ENCODE assay signal across 12 mouse cellular contexts in the genomic region with DNA sequence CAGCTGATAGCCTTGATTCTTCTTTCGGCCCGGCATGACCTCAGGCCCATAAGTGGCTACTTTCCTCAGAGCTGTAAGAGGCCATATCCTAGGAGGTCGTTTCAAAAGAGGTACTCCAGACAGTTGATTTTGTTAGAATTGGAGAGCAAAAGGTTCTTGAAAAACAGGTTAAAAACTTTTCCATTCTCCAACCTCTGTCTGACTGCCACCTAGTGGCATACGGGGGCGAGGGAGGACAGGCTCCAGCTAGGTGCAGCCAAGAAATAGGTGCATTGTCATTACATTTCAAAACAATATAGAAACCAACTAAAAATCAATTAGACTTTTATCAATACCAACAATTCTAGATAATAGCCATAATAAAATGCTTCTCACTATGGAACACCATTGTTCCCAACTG.
DNase-seq lines count a peak whose midpoint lies in the region; ATAC-seq and TF ChIP-seq lines count a peak whose summit lies in the region.
"Had no signal": no experiment of that assay in that cellular context is flagged by ENCODE, and none has a peak within 500 bp of the region (broad histone marks: within the 10 kb centered on the region; RNA-seq: fewer than 3 reads in every experiment).

No protein-coding gene starts in this region.

- H3K4me2 ChIP-seq in liver, embryonic 12.5 days = no peak overlapping the region
- H3K4me2 ChIP-seq: embryonic facial prominence, embryonic 12.5 days; midbrain, embryonic 13.5 days had no signal

- no peaks in the 10 kb centered on the region for H3K9me3 ChIP-seq in liver, embryonic 12.5 days (replicated peaks)
- H3K9me3 ChIP-seq in heart, embryonic 10.5 days = no peaks in the 10 kb centered on the region; the same call in 1 of the 2 replicates
- H3K9me3 ChIP-seq: embryonic facial prominence, embryonic 12.5 days; midbrain, embryonic 13.5 days had no signal

- no peak overlapping the region for H3K9ac ChIP-seq in liver, adult 2 months (ENCODE audit: low read depth, low read length)
- H3K9ac ChIP-seq in liver, embryonic 12.5 days = no peak overlapping the region
- H3K9ac ChIP-seq: embryonic facial prominence, embryonic 12.5 days; midbrain, embryonic 13.5 days had no signal

- H3K4me1 ChIP-seq in liver, adult 2 months (ENCODE audit: control insufficient read depth, insufficient read depth, low read length) = no peaks in the 10 kb centered on the region
- no peaks in the 10 kb centered on the region for H3K4me1 ChIP-seq in liver, embryonic 12.5 days
- no peaks in the 10 kb centered on the region for H3K4me1 ChIP-seq in heart, embryonic 10.5 days
- H3K4me1 ChIP-seq: embryonic facial prominence, embryonic 12.5 days had no signal

- WGBS in liver, adult 2 months = 38% methylated on average over 5 of the region's 5 CpGs
- 43% methylated on average over 5 of the region's 5 CpGs for WGBS in liver, embryonic 12.5 days (ENCODE audit: insufficient replicate concordance)
- WGBS in heart, embryonic 10.5 days = 32% methylated on average over 5 of the region's 5 CpGs

- no peak for TF ChIP-seq POLR2A in liver, adult 2 months (IDR thresholded peaks at IDR 0.05; ENCODE audit: extremely low read depth, insufficient read depth, low read length)

- H3K4me3 ChIP-seq in liver, adult 2 months (ENCODE audit: insufficient read depth, low read depth, low read length) = no peak overlapping the region
- no peak overlapping the region for H3K4me3 ChIP-seq in liver, embryonic 12.5 days
- H3K4me3 ChIP-seq in heart, embryonic 10.5 days = no peak overlapping the region
- H3K4me3 ChIP-seq: embryonic facial prominence, embryonic 12.5 days; midbrain, embryonic 13.5 days had no signal

- no peaks in the 10 kb centered on the region for H3K79me2 ChIP-seq in liver, adult 2 months (ENCODE audit: control insufficient read depth, insufficient read depth, low read length)

- no peaks in the 10 kb centered on the region for H3K27me3 ChIP-seq in liver, adult 2 months (ENCODE audit: control insufficient read depth, insufficient read depth, low read length)
- no peaks in the 10 kb centered on the region for H3K27me3 ChIP-seq in liver, embryonic 12.5 days (replicated peaks)
- no peaks in the 10 kb centered on the region for H3K27me3 ChIP-seq in heart, embryonic 10.5 days (ENCODE audit: insufficient read depth, poor library complexity, severe bottlenecking)
- H3K27me3 ChIP-seq: embryonic facial prominence, embryonic 12.5 days had no signal

- no peak overlapping the region for H3K27ac ChIP-seq in liver, adult 2 months (replicated peaks; ENCODE audit: insufficient read depth, low read depth, low read length)
- H3K27ac ChIP-seq in liver, embryonic 12.5 days = no peak overlapping the region
- H3K27ac ChIP-seq in heart, embryonic 10.5 days = no peak overlapping the region
- H3K27ac ChIP-seq: embryonic facial prominence, embryonic 12.5 days; midbrain, embryonic 13.5 days had no signal

- TF ChIP-seq CTCF in liver, adult 2 months (IDR thresholded peaks at IDR 0.05; ENCODE audit: low read depth, low read length) = peak; percentile 70

- intact Hi-C loops in gastrocnemius, postnatal 14 days (cut with DNase I; ENCODE audit: low total_unique reads) = no loop called here
- intact Hi-C loops in gastrocnemius, postnatal 36 days (cut with DNase I) = loop anchor here (10.0 kb wide), 1 partner anchor 160 kb away; no protein-coding TSS in a partner anchor

- peak; percentile 5 for DNase-seq in gastrocnemius, postnatal 14 days
- no peak for DNase-seq in gastrocnemius, postnatal 36 days
- peak; percentile 17 for DNase-seq in liver, adult 2 months (ENCODE audit: extremely low read depth, low read depth, low spot score)
- DNase-seq in ZHBTc4 (ENCODE audit: low read depth, low spot score) = peak; percentile 2
- DNase-seq in lung, postnatal 10 days = peak; percentile 20
- DNase-seq in spleen, adult 18-20 months = no peak
- DNase-seq in heart, embryonic 10.5 days (ENCODE audit: low spot score) = no peak
- DNase-seq: heart, adult 11 months; layer of hippocampus, postnatal 36 days had no signal

- H3K36me3 ChIP-seq in liver, adult 2 months (ENCODE audit: control insufficient read depth, insufficient read depth, low read length) = no peaks in the 10 kb centered on the region
- H3K36me3 ChIP-seq in liver, embryonic 12.5 days = no peaks in the 10 kb centered on the region
- H3K36me3 ChIP-seq in heart, embryonic 10.5 days = no peaks in the 10 kb centered on the region
- H3K36me3 ChIP-seq: embryonic facial prominence, embryonic 12.5 days; midbrain, embryonic 13.5 days had no signal

- no peak for ATAC-seq in liver, embryonic 12.5 days
- ATAC-seq: midbrain, embryonic 13.5 days had no signal

Comparison
In these comparisons a context has a peak if more than half of its experiments do, and no peak if none do; other contexts are left out.
1. DNase-seq: peak in gastrocnemius, postnatal 14 days (single experiment), liver, adult 2 months (single experiment), ZHBTc4 (single experiment) and lung, postnatal 10 days (single experiment); none in gastrocnemius, postnatal 36 days (0 of 2), spleen, adult 18-20 months (0 of 2) and heart, embryonic 10.5 days (single experiment).